Mouse (Mus musculus): ENCODE data around the gene Rnaseh2a.
"Not testable (repeated sequence)": the region's sequence is repeated elsewhere in the genome, so short reads cannot be mapped to it uniquely, and the experiment has no call there.

Gene Rnaseh2a

DNA sequence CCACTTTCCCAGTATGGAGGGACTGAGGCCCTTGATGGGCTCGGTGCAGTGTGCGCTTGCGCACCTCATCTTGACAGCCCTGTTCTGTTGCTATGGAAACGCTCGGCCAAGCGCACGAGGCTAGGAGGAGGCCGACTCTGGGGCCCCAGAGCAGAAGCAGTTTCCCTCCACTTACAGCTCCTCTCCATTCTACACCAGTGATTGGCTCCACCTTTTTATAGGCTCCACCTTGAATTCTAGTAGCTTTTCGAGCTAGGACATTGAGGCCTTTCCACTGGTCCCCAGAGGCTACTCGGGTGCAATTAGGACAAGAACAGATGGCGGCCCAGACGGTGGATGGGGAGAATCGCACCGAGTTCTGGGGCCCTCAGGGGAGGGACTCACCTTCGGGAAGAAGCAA is 34.7 kb downstream of the Rnaseh2a start:
- DNase-seq (ENCODE audit: low spot score): no peak

GRCm38 (mm10) chr8:84933767-84934559 is 35.6 kb downstream of the Rnaseh2a start:
- no peak for DNase-seq (ENCODE audit: low spot score)

- DNase-seq (ENCODE audit: low spot score): no peak
Measured at GRCm38 (mm10) chr8:84930582-84930981, 39.0 kb downstream of the Rnaseh2a start.

- peak; percentile 69 for DNase-seq (ENCODE audit: low spot score)
Measured at GRCm38 (mm10) chr8:84928456-84929306, 40.9 kb downstream of the Rnaseh2a start.

DNA sequence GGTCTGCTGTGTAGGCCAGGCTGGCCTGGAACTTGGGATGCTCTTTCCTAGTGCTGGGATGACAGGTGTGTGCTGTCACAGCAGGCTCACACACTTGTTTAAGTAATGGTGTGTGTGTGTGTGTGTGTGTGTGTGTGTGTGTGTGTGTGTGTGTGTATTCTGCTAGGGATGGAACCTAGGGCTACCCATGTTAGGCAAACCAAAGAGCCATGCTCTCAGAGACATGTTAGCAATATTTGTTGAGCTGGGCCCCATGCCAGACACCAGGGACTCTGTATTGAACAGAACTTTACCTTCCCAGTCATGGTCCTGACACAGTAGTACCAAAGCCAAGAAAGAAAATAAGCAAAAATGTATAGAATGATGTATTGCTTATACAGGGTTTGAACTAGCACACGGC is 42.1 kb downstream of the Rnaseh2a start:
- no peak for DNase-seq (ENCODE audit: low spot score)

DNA sequence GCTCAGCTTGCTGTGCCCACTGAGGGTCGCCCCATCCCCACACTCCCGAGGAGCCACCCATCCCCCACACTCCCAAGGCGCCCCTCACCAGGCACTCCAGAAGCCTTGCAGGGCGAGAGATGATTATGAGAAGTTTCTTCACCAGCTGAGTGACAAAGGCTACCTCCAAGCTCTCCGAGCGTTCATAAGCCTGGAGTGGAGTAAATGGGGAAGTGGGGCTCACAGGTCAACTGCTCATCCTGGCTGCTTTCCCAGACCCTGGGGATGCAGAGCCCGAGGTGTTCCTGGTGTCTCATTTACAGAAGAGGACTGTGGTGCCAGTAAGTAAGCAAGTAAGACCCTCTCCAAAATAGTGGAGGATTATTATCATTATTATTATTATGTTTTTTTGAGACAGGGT is 44.0 kb downstream of the Rnaseh2a start:
- DNase-seq (ENCODE audit: low spot score): no peak

- no peak for DNase-seq (ENCODE audit: low spot score)
Measured at GRCm38 (mm10) chr8:84921596-84921995, 48.0 kb downstream of the Rnaseh2a start.

DNA sequence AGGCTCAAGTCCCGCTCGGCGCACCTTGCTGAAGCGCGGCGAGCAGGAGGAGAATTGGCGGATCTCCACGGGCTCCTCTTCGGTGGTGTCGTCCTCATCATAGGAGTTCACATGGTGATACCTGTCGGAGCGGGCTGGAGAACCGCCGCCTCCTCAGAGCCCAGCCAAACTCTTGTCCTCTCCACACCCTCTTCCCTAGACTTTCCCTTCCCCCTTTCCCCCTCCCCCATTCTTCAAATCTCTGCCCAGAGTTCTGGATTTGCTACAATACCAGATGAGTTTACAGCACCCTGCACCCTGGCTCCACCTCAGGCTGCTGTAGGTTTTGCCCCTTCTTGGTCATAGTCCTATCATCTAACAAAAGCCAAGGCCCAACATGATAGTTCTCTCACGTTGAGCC is 50.9 kb downstream of the Rnaseh2a start:
- no peak for DNase-seq (ENCODE audit: low spot score)

DNA sequence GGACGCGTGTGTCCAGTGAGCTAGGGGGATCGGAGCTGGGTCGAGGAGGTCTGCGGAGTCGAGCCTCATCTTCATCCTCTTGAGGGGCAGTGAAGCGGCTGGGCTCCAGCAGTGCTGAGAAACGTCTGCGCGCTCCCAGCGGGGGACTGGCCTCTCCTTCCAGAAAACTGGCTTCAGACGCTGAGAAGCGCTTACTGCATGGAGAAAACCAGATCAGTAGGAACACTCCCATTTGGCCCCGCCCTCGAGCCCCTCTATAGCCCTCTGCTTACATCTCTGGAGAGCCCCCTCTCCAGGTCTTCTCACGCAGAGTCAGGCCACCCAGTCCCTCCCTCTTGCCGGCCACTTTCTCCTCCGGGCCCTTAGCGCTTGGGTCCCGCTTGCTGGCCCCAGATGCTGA is 51.8 kb downstream of the Rnaseh2a start:
- no peak for DNase-seq (ENCODE audit: low spot score)

GRCm38 (mm10) chr8:84915269-84915668 is 54.3 kb downstream of the Rnaseh2a start:
- DNase-seq (ENCODE audit: low spot score): no peak

DNA sequence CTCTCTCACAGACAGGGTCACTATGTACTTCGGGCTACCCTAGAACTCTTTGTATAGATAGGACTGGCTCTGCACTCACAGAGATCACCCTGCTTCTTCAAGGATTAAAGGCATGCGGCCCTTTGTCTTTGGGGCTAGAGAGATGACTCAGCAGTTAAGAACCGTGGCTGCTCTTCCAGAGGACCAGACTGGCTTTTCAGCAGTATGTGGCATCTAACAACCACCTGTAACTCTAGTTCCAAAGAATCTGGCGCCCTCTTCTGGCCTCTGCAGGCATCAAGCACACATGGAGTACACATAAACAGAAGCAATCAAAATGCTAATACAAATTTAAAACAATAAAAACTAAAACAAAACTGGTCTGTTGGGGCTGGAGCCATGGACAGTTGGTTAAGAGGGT is 55.6 kb downstream of the Rnaseh2a start:
- no peak for DNase-seq (ENCODE audit: low spot score)

DNA sequence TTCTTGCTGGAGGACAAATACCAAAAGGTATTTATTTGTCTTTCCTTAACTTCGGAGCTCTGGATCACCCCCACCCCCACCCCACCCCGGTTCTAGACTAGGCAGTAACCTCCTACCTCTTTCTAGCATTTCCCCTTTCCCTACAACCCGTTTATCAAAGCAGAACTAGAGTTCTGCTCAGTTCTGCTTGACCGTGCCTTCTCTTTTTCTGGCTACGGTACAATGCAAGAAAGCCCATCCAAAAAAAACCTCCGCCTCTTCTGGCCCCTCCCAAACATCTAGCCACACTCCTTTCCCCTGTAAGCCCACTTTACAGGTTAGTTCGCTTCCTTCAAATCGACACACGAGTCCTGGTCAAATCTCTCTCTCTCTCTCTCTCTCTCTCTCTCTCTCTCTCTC is 56.1 kb downstream of the Rnaseh2a start:
- no peak for DNase-seq (ENCODE audit: low spot score)

DNA sequence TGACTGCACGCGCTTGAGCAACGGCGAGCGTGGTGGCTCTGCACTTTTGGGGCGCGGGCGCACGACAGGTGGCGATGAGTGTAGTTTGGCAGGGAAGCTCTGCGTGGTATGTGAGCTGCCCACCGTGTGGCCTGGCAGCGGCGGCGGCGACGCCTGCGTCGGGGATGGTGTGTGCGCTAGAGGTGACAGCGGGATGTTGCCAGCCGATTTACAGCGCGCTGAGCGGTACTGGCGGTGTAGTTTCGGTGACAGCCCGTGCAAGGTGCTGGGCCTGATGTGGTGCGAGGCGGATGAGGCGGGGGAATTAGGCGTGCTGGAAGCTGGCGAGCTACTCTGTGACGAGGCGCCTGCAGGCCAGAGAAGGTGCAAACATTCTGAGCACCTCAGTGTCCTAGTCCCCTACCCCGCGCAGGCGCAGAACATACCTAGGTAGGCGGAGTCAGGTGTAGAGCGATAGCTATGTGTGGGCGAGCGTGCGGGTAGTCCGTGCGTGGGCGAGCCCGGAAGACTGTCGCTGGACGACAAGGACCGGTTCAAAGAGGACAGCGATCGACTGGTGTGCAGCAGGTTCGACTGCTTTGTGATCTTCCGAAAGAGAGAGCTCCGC is 56.6 kb downstream of the Rnaseh2a start:
- DNase-seq (ENCODE audit: low spot score): peak; percentile 83

DNA sequence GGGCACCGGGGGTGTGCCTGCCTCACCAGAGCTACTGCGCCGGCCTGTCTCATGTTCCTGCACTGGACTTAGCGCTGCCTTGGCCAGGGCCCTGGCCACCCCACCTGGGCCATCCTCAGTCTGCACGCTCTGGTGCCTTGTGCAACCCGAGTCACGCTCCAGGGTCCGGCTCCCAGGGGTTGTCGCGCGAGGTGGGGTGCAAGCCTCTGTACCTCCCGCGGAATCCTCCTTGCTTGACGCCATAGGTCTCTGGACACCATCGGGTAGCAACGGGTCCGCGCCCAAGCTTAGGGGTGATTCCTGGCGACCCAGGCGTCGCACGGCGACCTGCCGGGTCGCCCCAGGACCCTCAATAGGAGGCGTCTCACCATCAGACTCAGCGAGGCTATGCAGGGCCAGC is 57.2 kb downstream of the Rnaseh2a start:
- DNase-seq (ENCODE audit: low spot score): no peak

DNA sequence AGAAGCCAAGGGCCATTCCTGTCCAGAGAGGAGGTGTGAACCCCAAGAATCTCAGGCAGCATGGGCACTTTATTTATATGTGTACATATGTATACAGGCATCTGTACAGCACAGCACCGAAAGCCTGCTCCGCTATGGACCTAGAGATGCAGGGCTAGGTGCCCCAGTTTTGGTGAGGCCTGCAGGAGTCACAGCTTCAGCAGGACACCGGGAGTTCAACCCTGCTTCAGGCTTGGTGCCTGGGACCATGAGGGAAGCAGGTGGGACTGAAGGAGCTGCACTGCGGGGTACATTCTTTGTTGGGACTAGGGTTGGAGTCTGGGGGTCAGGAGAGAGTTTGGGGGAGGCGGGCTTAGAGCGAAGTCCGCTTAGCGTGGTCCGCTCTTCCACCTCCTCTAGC is 57.7 kb downstream of the Rnaseh2a start:
- no peak for DNase-seq (ENCODE audit: low spot score)

DNA sequence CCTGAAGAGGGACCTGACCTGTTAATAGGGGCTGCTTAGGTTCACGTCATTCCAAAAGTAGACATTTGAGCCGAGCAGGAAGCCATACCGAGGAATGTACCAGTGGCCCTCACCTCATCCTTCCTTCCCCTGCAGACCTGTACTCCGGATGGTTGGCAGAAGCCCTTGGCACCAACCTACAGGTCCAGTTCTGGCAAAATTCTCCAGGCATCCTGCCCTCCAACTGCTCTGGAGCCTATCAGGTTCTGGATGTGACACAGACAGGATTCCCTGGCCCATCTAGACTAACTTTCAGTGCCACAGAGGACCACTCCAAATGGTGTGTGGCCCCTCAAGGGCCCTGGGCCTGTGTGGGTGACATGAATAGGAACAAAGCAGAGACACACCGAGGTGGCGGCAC is 59.0 kb downstream of the Rnaseh2a start:
- no peak for DNase-seq (ENCODE audit: low spot score)

GRCm38 (mm10) chr8:84909949-84910348 is 59.6 kb downstream of the Rnaseh2a start:
- DNase-seq (ENCODE audit: low spot score): peak; percentile 49

DNA sequence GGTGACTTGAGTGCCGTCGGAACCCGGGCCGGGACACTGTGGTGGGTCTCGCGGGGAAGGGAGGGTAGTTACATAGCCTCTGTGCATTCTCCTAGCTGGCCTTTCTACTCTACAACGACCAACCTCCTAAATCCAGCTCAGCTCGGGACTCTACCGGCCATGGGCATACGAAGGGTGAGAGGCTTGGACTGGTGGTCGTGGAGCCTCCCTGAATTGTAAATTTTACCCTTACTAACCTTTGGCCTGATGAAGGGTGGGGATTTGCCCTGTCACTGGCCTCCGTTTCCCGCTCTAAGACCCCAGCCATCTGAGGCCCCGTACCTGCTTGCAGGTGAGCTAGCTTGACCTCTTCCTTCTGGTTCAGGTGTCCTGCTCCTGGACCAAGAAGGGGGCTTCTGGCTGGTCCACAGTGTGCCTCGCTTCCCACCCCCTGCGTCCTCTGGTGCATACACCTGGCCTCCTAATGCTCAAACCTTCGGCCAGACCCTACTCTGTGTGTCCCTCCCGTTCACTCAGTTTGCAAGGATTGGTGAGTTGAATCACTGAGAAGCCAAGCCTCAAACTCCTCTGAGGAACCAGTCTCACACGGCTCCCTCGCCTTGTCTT is 60.3 kb downstream of the Rnaseh2a start:
- no peak for DNase-seq (ENCODE audit: low spot score)

DNA sequence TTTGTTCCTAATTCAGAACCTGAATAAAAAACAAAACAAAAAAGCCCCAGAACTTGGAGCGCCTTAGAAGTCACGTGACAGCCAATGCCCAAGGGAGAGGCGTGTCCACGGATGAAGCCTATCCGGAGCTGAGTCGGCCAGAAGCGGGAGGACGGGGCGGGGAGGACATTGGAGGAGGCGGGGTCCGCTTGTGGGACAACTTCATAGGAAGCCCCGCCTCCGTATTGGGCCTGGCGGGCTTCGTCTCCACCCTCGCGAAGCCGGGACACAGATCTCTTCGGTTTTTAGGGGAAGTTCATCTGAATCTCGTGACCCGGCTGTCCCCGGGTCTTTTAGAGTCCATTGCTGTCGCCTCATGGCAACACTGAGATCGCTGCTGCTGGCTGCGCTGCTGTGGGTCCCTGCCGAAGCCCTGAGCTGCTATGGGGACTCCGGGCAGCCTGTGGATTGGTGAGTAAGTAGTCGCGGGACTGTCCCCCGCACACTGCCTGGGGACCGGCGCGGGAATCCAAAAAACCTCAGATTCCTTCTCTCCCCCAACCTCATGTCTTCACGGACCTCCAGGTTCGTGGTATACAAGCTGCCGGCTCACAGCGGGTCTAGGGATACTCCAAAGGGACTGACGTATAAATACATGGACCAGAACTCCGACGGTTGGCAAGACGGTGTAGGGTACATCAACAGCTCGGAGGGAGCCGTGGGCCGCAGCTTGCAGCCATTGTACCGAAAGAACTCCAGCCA is 61.0 kb downstream of the Rnaseh2a start, which contains the start of gene Dnase2a:
TSS of gene Dnase2a (plus strand) at position 140 of the 741 bp plus-strand sequence.
- DNase-seq (ENCODE audit: low spot score): peak; percentile 97

- DNase-seq (ENCODE audit: low spot score): not testable (repeated sequence)
Measured at GRCm38 (mm10) chr8:84907979-84908378, 61.6 kb downstream of the Rnaseh2a start.

- DNase-seq (ENCODE audit: low spot score): no peak
Measured at GRCm38 (mm10) chr8:84907493-84907892, 62.1 kb downstream of the Rnaseh2a start.

- DNase-seq (ENCODE audit: low spot score): no peak
Measured at GRCm38 (mm10) chr8:84907037-84907436, 62.5 kb downstream of the Rnaseh2a start.
